Mouse (Mus musculus) intestine, embryonic 16.5 days (tissue): ENCODE measurements around the gene Snx29. TPM values are rescaled to one million over a fixed set of nuclear protein-coding genes. Genes with fewer than 3 reads are reported as not detected.

ENCODE experiments used
- ATAC-seq: fragments of 200-750 bp; cut with Nextera tagmentation; 2 replicates; pipeline ENCODE4 v1.8.0; 2017; ENCODE audit warnings: moderate TSS enrichment, moderate library complexity
- H3K27ac ChIP-seq: fragments of 300-500 bp; sonication (generic); 2 replicates; pipeline ENCODE4 v1.5.1; 2014; ENCODE audit warnings: mild to moderate bottlenecking, low read length
- H3K27me3 ChIP-seq: fragments of 300-500 bp; sonication (generic); replicated peaks from 2 replicates; pipeline ENCODE4 v1.6.1; 2014; ENCODE audit warnings: low read length, control low read depth, mixed read lengths; ENCODE audit not compliant: control insufficient read depth, insufficient read depth
- H3K36me3 ChIP-seq: fragments of 300-500 bp; sonication (generic); 2 replicates; pipeline ENCODE4 v1.6.1; 2014; ENCODE audit warnings: low read length, control low read depth; ENCODE audit not compliant: control insufficient read depth, insufficient read depth
- H3K4me1 ChIP-seq: fragments of 300-500 bp; sonication (generic); 2 replicates; pipeline ENCODE4 v1.6.1; 2014; ENCODE audit warnings: low read length, control low read depth, mixed read lengths; ENCODE audit not compliant: control insufficient read depth, insufficient read depth
- H3K4me2 ChIP-seq: fragments of 300-500 bp; sonication (generic); 2 replicates; pipeline ENCODE4 v1.6.1; 2014; ENCODE audit warnings: low read depth, low read length, control low read depth
- H3K4me3 ChIP-seq: fragments of 300-500 bp; sonication (generic); 2 replicates; pipeline ENCODE4 v1.5.1; 2014; ENCODE audit warnings: mild to moderate bottlenecking, low read length
- H3K9ac ChIP-seq: fragments of 300-500 bp; sonication (generic); 2 replicates; pipeline ENCODE4 v1.6.1; 2014; ENCODE audit warnings: low read depth, low read length
- H3K9me3 ChIP-seq: fragments of 300-500 bp; sonication (generic); 2 replicates; pipeline ENCODE4 v1.6.1; 2016; ENCODE audit warnings: low read length, control low read depth; ENCODE audit not compliant: control insufficient read depth
- WGBS: fragments of 180-500 bp; shearing (Covaris S2); extraction: QIAGEN DNeasy Blood & Tissue Kit; methylation state at CpG from one replicate; pipeline ENCODE4 v1.1.7; 2014; 5-methylcytosine and 5-hydroxymethylcytosine counted together
- polyA plus RNA-seq: library from polyadenylated mRNA; unstranded; fragments of >200 nt; fragmentation: Nextera tagmentation; extraction: Ambion mirVana; gene quantifications from 2 replicates; pipeline ENCODE4 v1.2.1, GENCODE M21; 2015

The Snx29 gene
- polyA plus RNA-seq, 1 experiment from 2014 or later = 6.3 TPM

- no peak overlapping the region for H3K4me3 ChIP-seq
- H3K9ac ChIP-seq = no peak overlapping the region
- no peaks in the 10 kb centered on the region for H3K36me3 ChIP-seq
- H3K4me1 ChIP-seq = no peaks in the 10 kb centered on the region
- no peak overlapping the region for H3K4me2 ChIP-seq
- 67% methylated on average over 1 of the region's 1 CpGs for WGBS
- H3K9me3 ChIP-seq = no peaks in the 10 kb centered on the region
- ATAC-seq = no peak
- no peak overlapping the region for H3K27ac ChIP-seq
- no peaks in the 10 kb centered on the region for H3K27me3 ChIP-seq
These were observed 346.2 kb downstream of the Snx29 start for GRCm38 (mm10) chr16:11668878-11669277.

- H3K4me1 ChIP-seq = no peaks in the 10 kb centered on the region
- no peak overlapping the region for H3K27ac ChIP-seq
- no peak overlapping the region for H3K4me3 ChIP-seq
- ATAC-seq = no peak
- 75% methylated on average over 9 of the region's 9 CpGs for WGBS
- no peak overlapping the region for H3K9ac ChIP-seq
- H3K4me2 ChIP-seq = no peak overlapping the region
- no peaks in the 10 kb centered on the region for H3K9me3 ChIP-seq
- no peaks in the 10 kb centered on the region for H3K27me3 ChIP-seq
- H3K36me3 ChIP-seq = no peaks in the 10 kb centered on the region
These were observed 347.7 kb downstream of the Snx29 start for GRCm38 (mm10) chr16:11670251-11670970.

- 71% methylated on average over 6 of the region's 6 CpGs for WGBS
- H3K27me3 ChIP-seq = no peaks in the 10 kb centered on the region
- H3K4me2 ChIP-seq = no peak overlapping the region
- no peaks in the 10 kb centered on the region for H3K36me3 ChIP-seq
- H3K4me1 ChIP-seq = no peaks in the 10 kb centered on the region
- no peak overlapping the region for H3K9ac ChIP-seq
- H3K4me3 ChIP-seq = no peak overlapping the region
- no peak for ATAC-seq
- no peaks in the 10 kb centered on the region for H3K9me3 ChIP-seq
- no peak overlapping the region for H3K27ac ChIP-seq
These were observed 348.2 kb downstream of the Snx29 start for GRCm38 (mm10) chr16:11670971-11671310.

GRCm38 (mm10) chr16:11676006-11676405 lies 353.3 kb downstream of the Snx29 start:
- H3K27me3 ChIP-seq = no peaks in the 10 kb centered on the region
- H3K9ac ChIP-seq = no peak overlapping the region
- H3K27ac ChIP-seq = no peak overlapping the region
- H3K36me3 ChIP-seq = no peaks in the 10 kb centered on the region
- no peak overlapping the region for H3K4me3 ChIP-seq
- H3K4me2 ChIP-seq = no peak overlapping the region
- no peaks in the 10 kb centered on the region for H3K4me1 ChIP-seq
- ATAC-seq = no peak
- peaks cover 4% of the 10 kb centered on the region; the same call in 1 of the 2 replicates for H3K9me3 ChIP-seq
- 60% methylated on average over 4 of the region's 4 CpGs for WGBS

GRCm38 (mm10) chr16:11685264-11685663 lies 362.6 kb downstream of the Snx29 start:
- H3K9ac ChIP-seq = no peak overlapping the region
- H3K27me3 ChIP-seq = no peaks in the 10 kb centered on the region
- H3K9me3 ChIP-seq = no peaks in the 10 kb centered on the region
- no peak overlapping the region for H3K27ac ChIP-seq
- H3K36me3 ChIP-seq = no peaks in the 10 kb centered on the region
- no peaks in the 10 kb centered on the region for H3K4me1 ChIP-seq
- WGBS = 90% methylated on average over 9 of the region's 9 CpGs
- no peak for ATAC-seq
- no peak overlapping the region for H3K4me2 ChIP-seq
- H3K4me3 ChIP-seq = no peak overlapping the region

- no peak overlapping the region for H3K9ac ChIP-seq
- no peaks in the 10 kb centered on the region for H3K4me1 ChIP-seq
- H3K27ac ChIP-seq = no peak overlapping the region
- H3K4me3 ChIP-seq = no peak overlapping the region
- H3K9me3 ChIP-seq = no peaks in the 10 kb centered on the region
- no peaks in the 10 kb centered on the region for H3K27me3 ChIP-seq
- no peak overlapping the region for H3K4me2 ChIP-seq
- WGBS = 84% methylated on average over 3 of the region's 3 CpGs
- no peaks in the 10 kb centered on the region for H3K36me3 ChIP-seq
- ATAC-seq = no peak
These were observed 363.1 kb downstream of the Snx29 start for GRCm38 (mm10) chr16:11685735-11686340.

GRCm38 (mm10) chr16:11687836-11688235 lies 365.1 kb downstream of the Snx29 start:
- H3K4me3 ChIP-seq = no peak overlapping the region
- no peak overlapping the region for H3K4me2 ChIP-seq
- H3K4me1 ChIP-seq = no peaks in the 10 kb centered on the region
- no peak for ATAC-seq
- no peaks in the 10 kb centered on the region for H3K36me3 ChIP-seq
- no peaks in the 10 kb centered on the region for H3K9me3 ChIP-seq
- H3K9ac ChIP-seq = no peak overlapping the region
- H3K27me3 ChIP-seq = no peaks in the 10 kb centered on the region
- H3K27ac ChIP-seq = no peak overlapping the region

GRCm38 (mm10) chr16:11688281-11689005 lies 365.7 kb downstream of the Snx29 start:
- Histone ChIP-seq H3K27me3 (no peaks in the 10 kb centered on the region), H3K9ac (no peak overlapping the region), H3K9me3 (no peaks in the 10 kb centered on the region), H3K36me3 (no peaks in the 10 kb centered on the region), H3K4me1 (no peaks in the 10 kb centered on the region), H3K27ac (no peak overlapping the region), H3K4me2 (no peak overlapping the region), H3K4me3 (no peak overlapping the region)
- 60% methylated on average over 4 of the region's 4 CpGs for WGBS
- ATAC-seq = no peak

- ATAC-seq = no peak
- Histone ChIP-seq H3K9ac (no peak overlapping the region), H3K4me2 (no peak overlapping the region), H3K4me1 (no peaks in the 10 kb centered on the region), H3K36me3 (no peaks in the 10 kb centered on the region), H3K27me3 (no peaks in the 10 kb centered on the region), H3K27ac (no peak overlapping the region), H3K9me3 (no peaks in the 10 kb centered on the region), H3K4me3 (no peak overlapping the region)
- WGBS = 81% methylated on average over 8 of the region's 8 CpGs
These were observed 367.4 kb downstream of the Snx29 start for GRCm38 (mm10) chr16:11690097-11690496.
